Mouse (Mus musculus) monocyte, adult 2 months (primary cell): ENCODE measurements around the gene Fbxo17.
"Not testable (repeated sequence)": the region's sequence is repeated elsewhere in the genome, so short reads cannot be mapped to it uniquely, and the experiment has no call there.

Source experiments
- DNase-seq, 2 experiments: peaks; one replicate each; pipeline ENCODE4 v3.0.0; 2022; ENCODE audit warnings: low spot score in 2 of 2, low read depth in 1 of 2

Fbxo17 gene

DNA sequence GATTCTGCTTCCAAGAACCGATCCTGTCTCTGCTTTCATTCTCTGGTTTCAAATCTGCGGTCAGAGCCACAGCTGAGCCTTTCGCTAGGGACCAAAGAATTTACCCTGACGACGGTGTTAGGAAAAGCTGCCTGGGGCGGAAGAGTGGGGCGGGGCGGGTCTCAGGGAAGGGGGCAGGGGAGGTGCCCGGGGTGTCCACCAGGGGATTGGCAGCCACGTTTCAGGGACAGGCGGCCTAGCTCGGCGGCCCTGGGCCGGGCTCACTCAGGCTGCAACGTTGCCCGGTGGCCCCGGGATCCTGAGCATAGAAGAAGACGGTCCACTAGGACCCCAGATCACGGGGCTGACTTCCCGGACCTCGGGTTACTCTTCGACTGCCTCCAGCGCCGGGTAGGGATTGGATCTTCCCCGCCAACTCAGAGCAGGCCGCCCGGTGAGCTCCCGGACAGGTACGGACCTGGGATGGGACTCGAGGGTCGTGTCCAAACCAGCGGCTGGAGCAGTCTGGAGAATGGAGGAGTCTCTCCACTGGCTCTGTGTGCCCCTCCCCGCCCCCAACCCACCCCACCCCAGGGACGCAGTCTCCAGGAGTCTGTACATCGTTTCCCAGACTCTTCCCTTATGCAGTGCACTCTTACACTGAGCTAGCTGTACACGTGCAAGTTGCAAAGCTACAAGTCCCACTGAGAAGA is at the start of gene Fbxo17:
Fbxo17 (plus strand) TSS at position 215 of the 692 bp plus-strand sequence.
- no peak for DNase-seq

GRCm38 (mm10) chr7:28671172-28671571 is 45.4 kb upstream of the Fbxo17 start:
- no peak for DNase-seq

DNA sequence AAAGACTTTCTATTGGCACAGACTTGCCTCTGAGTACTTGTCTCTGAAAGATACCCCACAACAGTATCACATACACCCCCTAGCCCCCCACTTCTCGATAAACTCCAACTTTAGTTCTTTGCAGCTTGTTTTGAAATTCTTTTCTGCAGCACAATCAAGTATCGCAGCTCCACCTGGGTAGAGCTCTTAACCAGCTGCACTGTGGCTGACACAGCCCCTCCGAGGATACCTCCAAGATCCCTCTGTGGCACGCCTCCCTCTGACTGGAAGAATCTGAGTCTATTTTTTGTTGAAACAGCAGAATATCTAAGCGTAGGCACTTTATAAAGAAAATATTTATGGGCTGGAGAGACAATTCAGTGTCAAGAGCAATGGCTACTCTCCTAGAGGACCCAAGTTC is 44.3 kb upstream of the Fbxo17 start:
- DNase-seq, result no peak

GRCm38 (mm10) chr7:28672786-28673185 is 43.8 kb upstream of the Fbxo17 start:
- not testable (repeated sequence) for DNase-seq

GRCm38 (mm10) chr7:28674994-28675393 is 41.6 kb upstream of the Fbxo17 start:
- no peak for DNase-seq

- no peak for DNase-seq
These were observed 40.9 kb upstream of the Fbxo17 start for GRCm38 (mm10) chr7:28675746-28676145.

- DNase-seq, result no peak
These were observed 39.6 kb upstream of the Fbxo17 start for GRCm38 (mm10) chr7:28676811-28677541.

DNA sequence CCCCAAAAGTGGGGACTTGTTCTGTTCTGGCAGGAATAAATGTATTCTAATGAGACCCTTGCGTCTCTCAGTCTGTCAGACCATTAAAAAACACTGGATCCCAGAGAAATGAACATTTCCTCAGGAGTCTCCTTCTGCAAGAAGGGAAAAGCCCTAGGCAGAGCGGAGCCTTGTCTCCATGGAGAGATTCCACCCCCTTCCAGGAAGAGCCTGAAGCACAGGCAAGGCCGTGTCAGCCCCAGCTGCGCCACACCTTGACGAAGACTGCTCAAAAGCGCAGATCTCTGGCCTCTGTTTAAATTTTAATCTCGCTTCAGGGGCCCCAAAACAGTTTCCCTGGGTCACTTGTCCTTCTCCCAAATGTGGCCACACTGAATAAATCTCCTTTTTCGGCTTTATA is 39.0 kb upstream of the Fbxo17 start:
- DNase-seq, result no peak

DNA sequence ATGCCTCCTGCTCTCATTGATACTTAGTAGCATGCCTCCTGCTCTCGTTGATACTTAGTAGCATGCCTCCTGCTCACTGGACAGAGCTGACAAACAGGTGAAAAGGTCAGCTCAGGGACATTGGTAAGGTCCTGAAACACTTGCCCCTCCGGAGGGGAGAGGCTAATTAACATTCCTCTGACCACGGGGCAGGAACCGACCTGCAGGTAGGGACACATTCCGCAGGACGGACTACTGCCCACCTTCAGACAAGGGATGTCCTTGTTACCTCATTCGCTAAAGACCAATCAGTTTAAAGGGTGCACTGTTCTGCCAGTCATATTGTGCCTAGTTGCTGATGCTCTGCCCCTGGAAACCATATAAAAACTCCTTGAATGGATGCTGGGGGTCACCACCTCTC is 25.5 kb upstream of the Fbxo17 start:
- DNase-seq, result no peak

DNA sequence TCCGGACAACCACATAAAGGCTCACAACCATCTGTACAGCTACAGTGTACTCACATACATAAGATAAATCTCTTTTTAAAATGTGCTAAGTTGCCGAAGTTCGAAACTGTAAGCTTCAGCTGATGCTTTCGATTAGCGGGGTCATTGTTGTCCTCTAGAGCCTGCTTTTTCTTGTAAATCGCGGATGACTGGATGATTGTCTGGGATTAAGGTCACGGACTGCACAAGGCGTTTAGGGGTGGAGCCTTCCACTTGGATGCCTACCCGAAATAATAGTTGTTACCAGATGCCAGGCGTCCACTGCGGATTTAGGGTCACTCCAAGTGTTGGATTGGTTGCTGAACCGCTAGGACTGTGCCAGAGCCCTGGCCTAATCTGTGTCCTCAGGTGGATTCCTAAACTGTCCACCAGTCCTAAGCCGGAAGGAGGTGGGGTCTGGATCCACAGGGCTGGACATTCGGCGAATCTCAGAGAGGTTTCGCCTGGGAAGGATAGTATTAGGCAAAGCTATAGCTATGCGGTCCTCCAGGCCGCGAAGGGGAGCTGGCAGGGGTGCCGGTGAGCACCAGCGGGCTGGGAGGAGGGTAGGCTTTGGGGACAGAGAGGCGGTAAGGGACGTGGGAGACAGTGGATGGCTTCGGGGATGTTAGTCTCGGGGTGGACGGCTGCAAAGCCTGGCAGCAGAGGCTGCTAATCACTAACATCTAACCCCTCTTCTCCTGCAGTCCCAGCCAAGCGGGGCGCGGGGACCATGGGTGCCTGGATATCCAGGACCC is 23.9 kb upstream of the Fbxo17 start, which contains the start of gene Fbxo27:
Fbxo27 (plus strand) TSS at position 305 of the 776 bp plus-strand sequence.
- DNase-seq, result no peak

- peak; percentile 44 to 51 for DNase-seq
These were observed 23.2 kb upstream of the Fbxo17 start for GRCm38 (mm10) chr7:28693321-28693966.

DNA sequence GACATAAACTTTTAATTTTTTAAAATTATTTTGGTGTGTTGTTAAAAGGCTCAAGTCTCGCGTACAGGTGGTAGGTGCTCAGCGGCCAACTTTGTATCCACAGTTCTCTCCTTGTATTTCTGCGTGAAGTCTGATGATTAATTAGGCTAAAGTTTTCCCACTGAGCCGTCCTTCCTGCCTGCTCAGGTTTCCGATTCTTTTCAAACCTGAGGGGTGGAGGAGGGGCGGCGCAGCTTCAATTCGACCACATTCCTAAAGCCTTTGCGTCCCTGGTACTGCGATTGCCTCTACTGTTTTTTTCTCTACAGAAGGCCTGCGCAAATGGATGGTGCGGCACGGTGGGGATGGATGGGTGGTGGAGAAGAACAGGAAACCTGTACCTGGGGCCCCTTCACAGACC is 22.2 kb upstream of the Fbxo17 start:
- no peak for DNase-seq

DNA sequence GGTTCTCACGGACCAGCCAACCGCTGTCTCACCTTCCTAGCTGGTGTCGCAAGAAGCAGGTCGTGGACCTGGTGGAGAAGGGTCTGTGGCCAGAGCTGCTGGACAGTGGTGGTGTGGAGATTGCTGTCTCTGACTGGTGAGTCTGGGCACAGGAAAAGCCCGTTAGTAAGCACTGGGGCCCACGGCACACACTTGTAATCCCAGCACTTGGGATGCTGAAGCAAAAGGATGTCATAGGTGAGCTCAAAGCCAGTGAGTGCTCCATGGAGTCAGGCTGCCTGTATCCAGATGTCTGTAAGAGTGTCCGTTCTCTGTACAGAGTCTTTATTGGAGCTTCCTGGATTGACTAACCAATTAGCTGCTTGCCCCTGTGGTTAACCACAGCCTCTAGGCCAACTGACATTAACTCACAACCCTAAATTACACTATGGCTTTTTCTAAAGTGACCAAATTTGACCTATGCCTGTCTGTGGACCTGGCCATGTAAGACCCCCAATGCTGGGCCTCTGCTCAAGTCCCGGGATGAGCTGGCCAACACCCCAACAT is 21.6 kb upstream of the Fbxo17 start:
- DNase-seq, result no peak

DNA sequence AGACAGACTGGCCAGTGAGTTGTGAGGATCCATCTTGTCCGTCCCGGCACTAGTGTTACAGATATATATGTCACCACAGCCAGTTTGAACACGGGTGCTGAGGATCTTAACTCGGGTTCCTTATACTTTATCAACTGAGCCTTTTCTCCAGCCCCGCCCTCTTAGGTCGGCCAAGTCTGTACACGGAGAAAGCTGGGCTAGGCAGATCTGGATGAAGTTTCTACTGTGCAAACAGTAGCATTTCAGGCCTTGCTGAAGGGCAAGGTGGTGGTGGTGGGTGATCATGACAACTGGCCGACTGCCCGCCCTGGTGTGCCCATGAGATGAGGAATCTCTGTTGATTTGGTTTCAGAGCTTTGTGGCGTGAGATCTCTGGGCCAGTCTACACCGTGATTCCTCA is 19.3 kb upstream of the Fbxo17 start:
- no peak for DNase-seq

DNA sequence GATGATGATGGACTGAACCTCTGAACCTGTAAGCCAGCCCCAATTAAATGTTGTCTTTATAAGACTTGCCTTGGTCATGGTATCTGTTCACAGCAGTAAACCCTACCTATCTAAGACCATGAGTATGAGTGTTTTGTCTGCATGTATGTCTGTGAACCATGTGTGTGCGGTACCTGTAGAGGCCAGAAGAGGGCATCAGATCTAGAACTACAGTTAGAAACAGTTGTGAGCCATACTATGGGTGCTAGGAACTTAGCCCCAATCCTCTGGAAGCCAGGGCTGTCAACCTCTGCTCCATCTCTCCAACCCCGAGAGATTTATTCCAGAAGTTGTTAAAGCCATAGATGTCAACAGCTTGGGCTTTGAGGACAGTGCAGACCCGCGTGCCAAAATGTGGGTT is 16.3 kb upstream of the Fbxo17 start:
- no peak for DNase-seq

DNA sequence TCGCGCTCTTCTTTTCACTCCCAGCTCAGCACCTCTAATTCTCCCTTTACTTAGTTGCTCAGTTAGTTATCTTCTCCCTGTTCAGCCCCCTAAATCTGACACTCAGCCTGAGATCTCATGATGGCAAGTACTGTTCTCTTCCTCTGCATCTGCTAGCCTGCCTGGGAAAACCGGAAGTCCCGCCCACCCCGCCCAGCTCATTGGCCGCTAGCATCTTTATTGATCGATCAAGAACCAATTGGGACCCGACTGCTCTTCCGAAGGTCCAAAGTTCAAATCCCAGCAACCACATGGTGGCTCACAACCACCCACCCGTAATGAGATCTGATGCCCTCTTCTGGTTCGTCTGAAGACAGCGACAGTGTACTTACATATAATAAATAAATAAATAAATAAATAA is 15.3 kb upstream of the Fbxo17 start:
- DNase-seq, result not testable (repeated sequence)

DNA sequence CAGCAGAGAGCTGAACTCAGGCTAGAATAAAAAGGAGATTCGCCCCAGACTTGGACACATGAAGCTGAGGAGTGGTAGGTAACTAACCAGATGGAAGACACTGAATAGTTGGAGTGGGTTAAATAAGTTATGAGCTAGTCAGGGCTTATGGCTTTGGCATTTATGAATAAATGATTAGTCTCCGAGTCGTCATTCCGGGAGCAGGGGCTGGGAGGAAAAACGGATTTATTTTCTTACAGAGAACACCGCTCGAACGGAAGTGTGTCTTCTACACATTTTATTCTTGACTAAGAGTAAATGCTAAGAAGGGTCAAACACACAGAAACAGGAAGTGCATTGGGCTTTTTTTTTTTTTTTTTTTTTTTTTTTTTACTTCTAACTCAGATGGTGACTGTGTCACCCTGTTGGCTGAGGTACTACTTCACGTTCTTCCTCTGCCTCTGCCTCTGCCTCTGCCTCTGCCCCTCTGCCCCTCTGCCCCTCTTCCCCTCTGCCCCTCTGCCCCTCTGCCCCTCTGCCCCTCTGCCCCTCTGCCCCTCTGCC is 13.9 kb upstream of the Fbxo17 start:
- no peak for DNase-seq

DNA sequence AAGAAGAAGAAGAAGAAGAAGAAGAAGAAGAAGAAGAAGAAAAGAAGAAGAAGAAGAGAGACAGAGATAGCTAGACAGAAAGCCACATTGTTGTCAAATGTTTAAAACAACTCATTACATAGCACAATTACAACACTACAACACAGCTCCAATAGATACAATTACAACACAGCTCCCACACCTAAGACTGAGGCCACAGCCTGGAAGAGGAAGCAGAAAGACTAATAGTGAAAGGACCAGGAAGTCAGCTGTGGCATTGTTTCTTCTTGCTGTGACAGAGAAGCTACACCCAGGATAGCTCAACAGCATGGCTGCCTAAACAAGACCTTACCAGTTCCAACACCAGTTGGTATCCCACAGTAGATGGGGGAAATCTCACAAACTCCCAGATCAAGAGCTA is 7.2 kb upstream of the Fbxo17 start:
- DNase-seq, result no peak

- DNase-seq, result no peak
These were observed 5.6 kb upstream of the Fbxo17 start for GRCm38 (mm10) chr7:28710962-28711361.

GRCm38 (mm10) chr7:28714667-28715066 is 1.9 kb upstream of the Fbxo17 start:
- no peak for DNase-seq

DNA sequence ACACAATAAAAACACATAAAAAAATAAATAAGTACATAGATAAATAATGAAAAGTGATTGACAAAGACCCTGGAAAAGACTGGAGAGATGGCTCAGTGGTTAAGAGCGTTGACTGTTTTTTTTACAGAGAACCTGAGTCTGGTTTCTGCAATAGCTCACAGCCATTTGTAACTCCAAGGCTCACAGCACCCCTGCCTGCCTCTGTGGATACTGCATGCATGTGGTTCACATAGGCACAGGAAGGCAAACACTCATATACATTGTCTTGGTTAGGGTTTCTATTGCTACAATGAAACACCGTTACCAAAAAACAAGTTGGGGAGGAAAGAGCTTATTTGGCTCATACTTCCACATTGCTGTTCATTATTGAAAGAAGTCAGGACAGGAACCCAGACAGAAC is 1.0 kb upstream of the Fbxo17 start:
- no peak for DNase-seq
